Mouse (Mus musculus) c-Kit-positive CD71-positive TER-119-positive erythroid progenitor cells, embryonic 14.5 days (primary cell): Measurements from ENCODE around the gene Mtss1l.

Experiments used
- DNase-seq: peaks from one replicate; pipeline ENCODE4 v3.0.0-alpha.2; 2013; ENCODE audit warnings: low spot score

The Mtss1l gene

DNA sequence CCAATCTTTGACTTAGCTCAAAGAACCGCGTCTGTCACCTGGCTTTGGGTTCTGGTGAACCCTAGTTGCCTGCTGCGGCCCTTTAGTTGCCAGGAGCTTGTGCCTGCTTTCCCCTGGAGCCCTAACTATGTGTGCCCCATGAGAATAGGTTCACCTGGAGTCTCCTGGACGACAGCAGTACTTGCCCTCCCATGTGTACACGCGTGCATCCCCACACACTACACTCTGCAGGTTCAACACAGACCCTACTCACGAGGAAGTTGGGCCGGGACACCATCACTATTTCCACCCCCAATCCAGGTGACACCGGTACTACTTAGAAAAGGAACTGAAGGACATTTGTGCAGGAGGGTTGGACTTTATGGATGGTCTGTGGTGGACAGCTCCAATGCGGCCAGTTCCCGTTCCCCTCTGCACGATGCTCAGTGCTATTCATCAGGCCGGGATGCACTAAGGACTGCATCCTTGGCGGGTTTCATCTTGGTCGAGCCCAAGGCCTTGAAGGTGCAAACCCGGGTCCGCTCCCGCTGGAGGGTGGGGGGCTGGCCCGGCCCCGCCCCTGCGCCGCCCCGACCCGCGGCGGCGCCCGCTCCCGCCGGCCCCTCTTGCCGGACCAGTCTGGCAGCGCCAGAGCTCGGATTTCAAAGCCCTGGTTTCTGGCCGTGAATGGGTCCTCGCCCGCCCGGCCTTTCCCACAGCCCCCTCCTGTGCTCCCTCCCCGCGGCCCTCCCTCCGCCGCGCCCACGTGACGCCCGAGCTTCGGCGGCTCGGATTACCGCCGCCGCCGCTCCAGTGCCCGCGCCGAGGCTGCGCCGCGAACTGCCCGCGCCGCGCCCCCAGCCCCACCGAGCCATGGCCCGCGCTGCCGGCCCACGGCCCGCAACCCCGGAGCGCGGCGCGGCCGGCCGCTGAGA is at the start of gene Mtss1l:
TSS of gene Mtss1l (plus strand) at position 792 of the 914 bp plus-strand sequence.
- DNase-seq: no peak

DNA sequence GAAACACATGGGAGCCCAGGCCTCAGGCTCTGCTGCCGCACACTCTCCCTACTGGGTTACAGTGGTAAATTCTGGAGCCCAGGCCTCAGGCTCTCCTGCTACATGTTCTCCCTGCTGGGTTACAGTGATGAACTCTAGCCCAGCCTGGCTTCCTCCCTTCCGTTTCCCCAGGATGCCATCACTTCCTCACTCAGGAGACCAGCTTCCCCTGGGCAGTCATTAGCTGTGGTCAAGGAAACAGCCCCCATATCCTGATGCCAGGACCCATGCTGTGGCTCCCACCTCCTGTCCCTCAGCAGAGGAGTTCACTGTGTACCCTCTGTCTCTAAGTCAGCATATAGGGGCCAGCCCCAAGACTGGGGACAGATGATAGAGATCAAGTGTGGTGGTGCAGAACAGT is 49.1 kb upstream of the Mtss1l start:
- no peak for DNase-seq

DNA sequence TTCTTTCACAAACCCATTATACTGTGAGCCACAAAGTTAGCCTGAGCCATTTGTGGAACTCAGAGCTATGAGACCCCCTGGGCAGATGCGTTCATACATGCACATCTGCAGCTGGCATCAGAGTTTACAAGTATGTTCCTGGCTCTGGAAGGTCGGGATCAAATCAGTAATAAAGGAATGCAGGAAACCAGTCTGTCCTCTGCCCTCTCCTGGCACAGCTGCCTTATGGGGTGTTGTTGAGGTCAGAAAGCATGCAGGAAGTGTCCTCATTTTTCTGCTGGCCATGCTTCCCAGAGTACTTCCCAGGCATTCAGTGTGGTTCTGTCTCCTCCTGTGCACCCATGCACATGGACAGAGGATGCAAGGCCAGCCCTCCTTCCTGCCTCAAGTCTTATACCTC is 48.1 kb upstream of the Mtss1l start:
- no peak for DNase-seq

DNA sequence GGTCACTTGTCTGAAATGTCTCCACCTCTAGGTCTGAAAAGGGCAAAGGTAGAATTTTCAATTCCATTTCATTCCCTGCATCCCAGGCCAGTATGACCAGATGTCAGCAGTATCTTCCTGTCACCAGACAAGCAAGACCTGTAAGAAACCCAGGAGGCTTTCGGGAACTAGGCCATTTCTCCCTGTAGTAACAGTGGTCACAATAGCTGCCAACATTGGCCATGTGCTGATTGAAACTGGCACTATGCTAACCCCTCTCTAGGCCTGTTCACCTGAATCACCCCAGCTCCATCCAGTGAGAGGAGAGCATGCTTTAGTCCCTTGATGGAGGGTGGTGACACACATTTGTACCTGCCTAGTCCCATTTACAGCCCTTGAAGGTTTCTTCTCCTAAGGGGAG is 46.7 kb upstream of the Mtss1l start:
- no peak for DNase-seq

DNA sequence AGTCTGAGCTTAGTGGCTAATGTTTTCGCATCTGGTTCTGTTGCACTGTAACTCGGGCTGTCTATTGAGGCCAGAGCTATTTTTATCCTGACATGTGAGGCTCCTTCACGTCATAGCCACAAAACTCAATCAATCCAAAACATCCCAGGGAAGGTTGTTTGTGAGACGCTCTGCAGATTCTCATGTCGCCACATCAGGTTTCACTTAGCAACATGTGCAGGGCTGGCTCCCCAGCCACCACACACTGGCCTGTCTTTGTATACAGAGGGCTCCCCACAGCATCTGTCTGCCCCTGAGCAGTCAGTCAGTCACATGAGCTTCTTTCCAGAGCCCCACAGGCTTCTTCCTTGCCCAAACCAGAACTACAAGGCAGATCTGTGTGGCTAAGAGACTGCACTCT is 44.6 kb upstream of the Mtss1l start:
- no peak for DNase-seq

DNA sequence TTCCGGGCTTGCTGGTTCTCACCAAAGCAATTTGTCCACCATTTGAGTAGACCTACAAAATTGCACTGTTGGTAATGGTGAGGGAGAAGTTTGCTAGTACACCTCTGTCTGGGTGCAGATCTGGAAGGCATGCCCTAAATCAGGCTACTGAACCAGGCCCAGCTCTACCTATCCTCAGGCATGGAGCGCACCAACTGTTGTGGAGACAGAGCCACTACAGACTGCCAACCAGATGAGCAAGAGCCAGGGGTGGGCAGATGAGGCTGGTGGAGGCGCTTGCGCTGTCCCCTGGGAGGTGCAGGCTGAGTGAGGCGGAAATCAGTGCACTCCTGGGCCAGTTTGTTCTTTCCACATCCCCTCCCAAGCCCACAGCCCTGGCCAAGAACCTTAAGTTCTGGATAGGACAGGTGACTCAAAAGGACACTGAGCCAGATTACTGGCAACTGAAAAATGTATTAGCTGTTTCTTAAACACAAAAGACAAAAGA is 44.1 kb upstream of the Mtss1l start:
- no peak for DNase-seq

DNA sequence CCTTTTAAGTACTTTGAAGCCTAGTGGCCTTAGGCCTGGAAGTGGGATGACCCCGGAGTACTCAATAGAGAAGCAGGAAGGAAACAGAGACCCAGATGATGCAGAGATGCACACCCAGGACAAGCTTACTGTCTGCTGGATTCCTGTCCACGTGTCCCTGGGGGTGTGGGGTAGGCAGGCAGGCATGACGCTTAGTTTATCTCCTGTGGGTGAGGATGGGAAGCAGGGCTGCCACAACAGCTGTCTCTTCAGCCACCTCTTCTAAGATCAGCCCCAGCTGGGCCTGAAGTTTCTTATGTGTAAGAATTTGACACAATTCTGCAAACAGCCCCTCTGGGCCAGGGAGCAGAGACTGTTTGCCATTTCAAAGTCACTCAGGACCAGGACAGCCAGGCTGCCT is 42.3 kb upstream of the Mtss1l start:
- no peak for DNase-seq

DNA sequence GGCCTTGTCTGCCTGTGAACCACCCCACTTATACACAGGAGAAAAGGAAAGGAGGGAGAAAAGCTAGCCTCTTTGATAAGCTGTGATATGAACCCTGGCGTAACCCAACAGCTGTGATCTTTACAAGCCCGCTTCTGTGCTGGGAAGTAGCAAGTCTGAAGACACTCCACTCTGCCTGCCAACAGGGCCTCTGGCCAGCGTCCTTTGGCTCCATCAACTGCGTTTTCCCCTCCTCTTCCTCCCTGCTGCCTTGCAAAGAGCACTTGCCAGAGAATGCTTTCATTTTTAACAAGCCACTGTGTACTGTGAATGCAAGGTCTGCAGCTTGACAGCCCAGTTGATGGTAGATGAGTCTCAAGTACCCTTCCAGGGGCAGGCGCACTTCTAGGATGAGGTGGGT is 33.5 kb upstream of the Mtss1l start:
- DNase-seq: no peak

DNA sequence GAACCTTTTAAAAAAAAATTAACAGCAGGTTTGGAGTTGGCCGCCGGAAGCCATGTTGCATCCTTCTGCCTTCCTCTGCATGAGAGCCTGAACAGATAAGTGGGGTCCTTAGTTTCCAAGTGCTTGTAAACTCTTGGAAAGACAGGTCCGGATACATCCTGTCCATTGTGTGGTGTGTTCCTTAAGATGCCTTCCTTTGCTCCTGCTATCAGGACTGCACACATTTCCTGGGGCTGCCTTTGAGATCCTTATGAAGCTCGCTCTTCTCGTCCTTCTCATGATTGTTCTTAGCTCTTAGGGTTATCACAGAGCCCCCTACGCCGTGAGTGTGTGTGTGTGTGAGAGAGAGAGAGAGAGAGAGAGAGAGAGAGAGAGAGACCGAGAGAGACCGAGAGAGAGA is 31.3 kb upstream of the Mtss1l start:
- no peak for DNase-seq

DNA sequence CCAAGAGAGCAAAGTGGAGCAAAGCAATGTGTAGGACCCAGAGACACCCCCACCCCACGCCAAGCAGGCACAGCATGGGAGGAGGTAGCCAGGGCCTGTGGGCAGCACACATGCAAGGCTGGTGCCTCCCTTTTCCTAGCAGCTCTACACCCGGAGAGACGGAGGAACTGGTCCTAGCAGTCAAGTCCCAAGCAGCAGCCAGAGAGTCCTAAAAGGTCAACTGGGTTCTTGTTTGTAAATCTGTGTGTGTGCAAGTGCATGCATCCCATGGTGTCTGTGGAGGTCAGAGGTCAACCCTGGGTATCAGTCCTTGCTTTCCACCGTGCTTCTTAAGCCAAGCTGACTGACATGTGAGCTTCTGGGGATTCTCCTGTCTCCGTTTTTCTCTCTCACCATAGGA is 27.1 kb upstream of the Mtss1l start:
- DNase-seq: no peak

DNA sequence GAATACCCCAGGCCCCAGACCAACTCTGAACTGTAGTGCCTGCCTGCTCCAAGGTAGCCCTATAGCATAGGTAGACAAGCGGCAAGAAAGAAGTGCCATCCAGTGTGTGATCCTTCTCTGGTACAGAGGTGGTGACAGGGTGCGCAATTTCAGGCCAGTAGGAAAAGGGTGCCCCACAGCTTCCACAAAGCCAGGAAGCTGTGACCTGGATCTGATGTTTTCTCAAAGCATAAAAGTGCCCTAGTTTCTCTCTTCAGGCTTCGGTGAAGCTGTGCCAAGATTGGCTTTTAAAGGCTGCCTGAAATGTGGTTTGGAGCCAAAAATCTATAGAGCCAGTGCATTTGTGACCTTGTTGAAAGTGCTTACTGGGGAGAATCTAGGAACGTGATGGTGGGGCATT is 26.4 kb upstream of the Mtss1l start:
- no peak for DNase-seq

DNA sequence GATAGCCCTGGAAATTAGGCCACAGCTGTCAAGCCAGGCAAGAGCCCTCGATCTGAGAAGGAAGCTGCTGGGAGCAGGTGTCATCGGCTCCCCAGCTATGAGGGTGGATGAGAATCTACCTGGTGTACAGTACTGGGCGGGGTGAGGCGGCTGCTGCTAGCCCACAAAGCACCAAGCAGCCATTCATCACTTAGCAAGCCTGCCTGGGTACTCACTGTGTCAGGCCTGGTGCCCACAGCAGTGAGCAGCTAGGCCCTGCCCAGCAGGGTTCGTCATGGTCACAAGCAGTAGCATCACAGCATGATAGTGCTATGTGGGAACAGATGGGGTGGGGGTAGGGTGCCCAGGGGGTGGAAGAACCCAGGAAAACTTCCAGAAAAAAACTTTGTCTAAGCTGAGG is 25.8 kb upstream of the Mtss1l start:
- DNase-seq: no peak

DNA sequence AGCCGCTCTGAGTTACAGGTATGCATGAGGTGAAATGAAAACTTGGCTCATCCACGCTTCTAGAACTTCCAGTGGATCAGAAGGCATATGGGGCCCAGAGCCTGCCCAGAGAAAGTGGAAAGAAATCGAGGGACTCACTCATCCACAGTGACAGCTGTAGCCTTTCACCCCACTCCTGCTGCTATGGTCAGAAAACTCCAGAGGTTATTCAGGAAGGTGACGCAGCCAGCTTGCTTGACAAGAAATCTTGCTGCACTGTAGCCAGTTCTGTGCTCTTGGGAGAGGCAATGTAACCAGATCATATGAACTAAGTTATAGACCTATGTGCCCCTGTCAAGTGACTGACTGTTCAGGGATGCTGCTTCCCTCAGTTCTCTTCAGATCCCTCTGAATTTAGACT is 25.2 kb upstream of the Mtss1l start:
- no peak for DNase-seq

DNA sequence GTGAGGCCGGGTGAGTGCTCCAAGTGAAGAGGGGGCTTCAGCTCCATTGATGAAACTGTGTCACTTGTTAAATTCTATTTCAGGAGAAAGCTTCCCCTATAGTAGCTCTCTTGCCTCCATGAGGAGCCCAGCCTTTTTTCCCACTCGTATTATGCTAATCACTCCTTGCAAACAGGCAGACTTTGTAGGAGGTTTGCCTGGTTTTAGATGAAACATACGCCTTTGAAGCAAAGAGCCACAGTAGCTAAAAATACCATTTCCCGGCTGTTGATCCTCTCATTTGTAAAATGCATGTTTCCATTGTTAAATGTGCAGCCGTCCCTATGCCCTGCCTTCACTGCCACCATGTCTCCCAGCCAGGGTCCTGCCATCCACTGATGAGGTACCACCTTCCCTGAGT is 23.7 kb upstream of the Mtss1l start:
- DNase-seq: no peak

DNA sequence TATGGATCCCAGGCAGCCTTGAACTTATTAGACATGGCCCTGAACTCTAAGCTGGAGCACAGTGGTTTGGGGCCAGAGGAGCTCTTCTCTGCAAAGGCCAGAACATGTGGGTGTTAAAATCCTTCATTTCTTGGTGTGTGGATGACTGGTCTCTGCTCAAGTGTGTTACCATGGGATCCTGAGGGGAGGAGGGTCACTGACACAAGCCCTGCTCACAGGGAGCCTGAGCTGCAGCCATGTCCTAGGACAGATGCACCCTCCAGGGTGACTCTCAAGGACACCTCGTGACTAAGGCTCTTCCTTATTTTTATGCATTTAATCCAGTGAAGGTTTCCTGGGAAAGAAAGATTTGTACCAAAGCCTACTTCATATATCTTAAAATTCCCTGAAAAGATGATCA is 23.2 kb upstream of the Mtss1l start:
- DNase-seq: no peak

DNA sequence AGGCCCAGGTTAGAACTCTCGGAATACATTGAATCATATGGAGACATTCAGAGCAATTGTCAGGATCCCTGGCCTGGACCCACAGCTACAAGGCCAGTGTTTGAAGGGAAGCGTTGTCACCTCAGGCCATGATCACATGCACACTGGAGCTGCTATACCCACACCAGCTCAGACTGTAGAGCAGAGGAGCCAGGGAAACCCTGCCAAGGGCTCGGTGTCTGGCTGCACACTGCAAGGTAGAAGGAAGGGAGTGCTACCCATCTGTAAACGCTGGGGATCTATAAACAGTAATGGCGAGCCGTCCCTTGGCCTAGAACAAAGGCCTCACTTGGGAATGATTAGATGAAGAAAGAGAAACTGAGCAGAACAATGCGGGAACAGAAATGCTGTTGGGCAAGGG is 21.8 kb upstream of the Mtss1l start:
- no peak for DNase-seq

DNA sequence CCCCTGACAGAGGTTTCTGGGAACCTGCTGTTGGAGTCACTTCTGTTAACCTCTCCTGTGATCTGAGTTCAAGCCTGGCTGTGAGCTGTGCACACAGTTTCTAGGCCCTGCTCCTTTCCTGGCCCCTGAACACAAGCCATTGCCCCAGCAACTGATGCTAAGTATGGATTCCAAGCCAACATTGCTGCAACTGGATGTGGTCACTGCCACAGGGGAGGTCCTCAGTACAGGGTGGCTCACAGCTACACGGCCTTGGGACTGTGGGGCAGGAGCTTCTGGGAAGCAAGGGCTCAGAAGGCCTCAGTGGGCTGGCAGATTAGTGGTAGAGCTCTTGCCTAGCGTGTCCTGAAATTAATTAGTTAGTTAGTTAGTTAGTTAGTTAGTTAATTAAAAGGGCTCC is 20.7 kb upstream of the Mtss1l start:
- no peak for DNase-seq

DNA sequence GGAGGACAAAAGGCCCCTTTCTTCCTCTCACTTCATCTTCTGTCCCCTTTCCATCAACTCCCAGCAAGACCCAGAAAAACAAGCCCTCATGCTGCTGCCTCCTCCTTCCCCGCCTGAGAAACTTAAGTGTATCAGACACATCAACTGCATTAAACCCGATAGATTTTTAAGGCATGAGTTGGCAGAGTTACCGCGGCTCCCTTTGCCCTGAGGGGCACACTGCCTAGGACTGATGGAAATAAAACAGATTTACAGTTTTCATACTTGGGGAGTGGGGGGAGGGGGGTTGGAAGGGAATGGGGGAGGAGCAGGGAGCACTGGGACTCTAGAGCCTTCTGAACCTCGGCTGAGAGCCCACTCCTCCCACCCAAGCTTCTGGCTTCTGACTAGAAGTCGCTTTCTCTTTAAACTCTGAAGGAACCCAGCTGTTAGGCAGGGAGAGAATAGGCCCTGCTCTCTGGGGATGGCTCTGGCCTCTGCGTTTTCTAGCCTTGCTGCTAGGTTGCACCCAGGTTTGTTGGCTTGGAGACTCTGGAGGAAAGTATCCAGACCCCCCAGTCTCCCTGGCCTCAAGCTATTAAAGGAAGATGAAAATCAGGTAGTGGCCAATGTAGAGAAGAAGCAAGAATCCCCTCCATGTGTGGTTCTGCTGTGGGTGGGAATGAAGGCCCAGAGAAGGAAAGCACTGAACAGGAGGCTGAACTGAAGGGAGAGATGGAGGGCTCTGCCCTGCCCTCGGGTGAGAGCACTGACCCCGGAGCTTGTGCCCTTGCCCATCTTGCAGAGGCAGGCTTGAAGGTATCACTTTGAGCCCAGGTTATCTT is 18.4 kb upstream of the Mtss1l start:
- DNase-seq: no peak

DNA sequence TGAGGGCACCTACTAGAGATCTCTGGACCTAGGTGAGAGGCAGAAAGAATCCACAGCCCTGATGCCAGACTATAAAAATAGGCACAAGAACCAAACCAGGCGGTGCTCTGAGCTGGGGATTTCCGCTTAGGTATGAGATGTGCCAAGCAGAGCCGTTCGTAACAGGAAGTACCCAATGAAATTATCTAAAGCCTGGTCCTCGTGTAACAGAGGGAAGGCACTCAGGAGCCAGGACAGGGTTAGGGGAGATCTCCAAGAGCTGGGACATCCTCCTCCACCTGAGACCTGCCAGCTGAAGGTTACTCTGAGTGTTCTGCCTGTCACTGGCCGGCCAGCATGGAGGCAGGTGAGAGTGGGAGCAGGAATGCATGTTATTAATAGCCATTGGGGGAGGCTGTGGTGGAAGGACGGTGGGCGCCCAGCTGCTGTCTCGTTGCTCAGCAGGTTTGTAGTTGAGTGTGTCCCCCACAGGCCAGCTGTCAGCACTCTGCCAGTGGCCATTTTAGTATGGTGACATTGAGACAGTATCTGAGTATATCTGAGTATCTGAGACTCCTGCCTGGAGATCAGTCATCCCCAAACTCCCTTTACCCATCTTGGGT is 17.7 kb upstream of the Mtss1l start:
- no peak for DNase-seq

DNA sequence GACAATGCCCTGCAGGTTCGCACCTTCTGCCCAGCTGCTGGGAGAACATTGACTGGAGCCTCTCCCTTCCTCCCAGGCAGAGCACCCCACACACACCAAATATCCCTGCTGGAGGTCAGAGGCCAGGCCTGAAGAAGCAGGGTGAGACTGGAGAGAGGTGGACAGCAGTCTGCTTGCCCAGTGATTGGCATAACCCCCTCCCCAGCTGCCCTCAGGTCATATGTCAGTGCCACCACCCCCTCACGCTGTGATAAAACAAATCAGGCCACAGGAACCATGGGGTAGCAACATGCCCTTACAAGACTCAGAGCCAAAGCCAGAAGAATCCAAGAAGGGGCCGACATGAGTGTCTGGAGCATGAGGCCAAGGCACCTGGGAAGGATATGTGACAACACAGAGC is 17.2 kb upstream of the Mtss1l start:
- no peak for DNase-seq

DNA sequence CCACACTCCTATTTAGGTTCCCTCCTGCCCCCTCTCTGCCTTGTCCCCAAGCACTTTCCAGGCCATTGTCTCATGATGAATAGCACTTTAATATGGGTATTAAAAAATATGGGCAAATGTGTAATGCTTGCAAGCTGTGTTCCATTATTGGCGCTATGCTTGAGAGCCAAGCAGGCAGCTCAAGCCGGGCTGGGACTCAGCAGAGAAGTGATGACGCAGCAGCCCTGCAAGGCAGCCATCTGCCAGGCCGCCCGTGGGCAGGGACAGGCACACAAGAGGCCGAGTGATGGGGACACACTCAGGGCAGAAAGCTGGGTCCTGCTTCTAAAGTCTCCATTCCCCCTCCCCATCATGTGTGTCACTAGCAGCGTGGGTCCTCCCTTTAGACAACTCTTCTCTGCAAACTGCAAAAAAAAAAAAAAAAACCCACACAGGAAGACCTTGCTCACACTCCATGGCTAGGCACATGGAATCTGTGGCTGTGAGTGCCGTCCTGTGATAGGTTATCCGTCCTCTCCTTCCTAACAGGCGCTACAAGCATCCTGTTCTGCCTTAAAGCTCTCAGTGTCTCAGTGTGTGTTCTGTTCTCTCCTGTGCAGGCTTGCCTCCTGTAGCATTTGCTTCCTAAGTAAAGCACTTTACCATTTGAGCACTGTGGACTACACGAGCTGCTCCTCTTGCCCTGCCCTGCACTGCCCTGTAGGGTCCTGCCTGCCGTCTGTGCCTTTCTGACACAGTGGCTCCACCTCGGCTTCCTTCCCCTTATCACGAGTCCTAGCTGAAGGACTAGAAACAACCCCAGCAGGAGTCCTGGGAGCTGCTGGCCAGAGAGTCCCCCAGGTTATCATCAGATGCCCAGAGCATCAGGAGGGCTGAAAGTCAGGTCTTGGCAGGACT is 15.6 kb upstream of the Mtss1l start:
- DNase-seq: no peak
